Mouse (Mus musculus): ENCODE measurements around the gene Clcnka. TPM values are rescaled to one million over a fixed set of nuclear protein-coding genes. Genes with fewer than 3 reads are reported as not detected.

Gene Clcnka
- total and polyA plus RNA-seq, 3 experiments: not detected

DNA sequence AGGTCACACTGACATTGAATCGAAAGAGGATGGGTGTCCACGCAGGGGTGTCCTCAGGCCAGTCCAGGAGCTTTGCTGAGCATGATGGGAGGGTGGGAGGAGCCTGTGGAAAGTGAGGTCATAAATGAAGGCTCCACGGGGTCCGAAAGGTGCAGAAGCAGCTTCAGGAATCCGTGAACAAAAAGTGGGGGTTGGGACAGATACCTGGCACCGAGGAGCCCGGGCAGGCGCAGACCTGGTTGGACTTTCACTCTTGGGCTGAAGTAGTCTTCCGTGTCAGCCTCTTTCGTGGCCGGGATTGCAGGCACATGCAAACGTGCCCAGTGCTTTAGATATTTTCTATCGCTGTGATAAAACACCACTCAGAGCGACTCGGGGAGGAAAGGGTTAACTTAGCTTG lies 1.6 kb upstream of the Clcnka start:
- TF ChIP-seq HCFC1 (IDR thresholded peaks at IDR 0.05; ENCODE audit: low read depth, low read length) (no peak), ZC3H11A (IDR thresholded peaks at IDR 0.05; ENCODE audit: low read depth, low read length) (no peak), MXI1 (IDR thresholded peaks at IDR 0.05; ENCODE audit: low read depth, low read length) (no peak), BHLHE40 (IDR thresholded peaks at IDR 0.05; ENCODE audit: borderline replicate concordance, low read depth, low read length) (no peak), E2F4 (IDR thresholded peaks at IDR 0.05; ENCODE audit: borderline replicate concordance, low read depth, low read length) (no peak), MAZ (IDR thresholded peaks at IDR 0.05; ENCODE audit: low read depth, low read length) (no peak), NELFE (IDR thresholded peaks at IDR 0.05; ENCODE audit: low read depth, low read length) (no peak)
- no peaks in the 10 kb centered on the region for H3K9me3 ChIP-seq (replicated peaks; ENCODE audit: insufficient read depth, low read length)
- no peak overlapping the region for H3K9ac ChIP-seq (ENCODE audit: control insufficient read depth, low read depth, low read length, poor library complexity, severe bottlenecking)
- H3K27ac ChIP-seq (ENCODE audit: control insufficient read depth, low read depth, low read length): no peak overlapping the region
- no peak overlapping the region for H3K4me3 ChIP-seq (ENCODE audit: control insufficient read depth in 1 of 2, insufficient read depth in 1 of 2, low read depth in 2 of 2, low read length in 2 of 2)
- H3K4me1 ChIP-seq (ENCODE audit: control insufficient read depth in 1 of 2, insufficient read depth in 2 of 2, low read length in 2 of 2): no peaks in the 10 kb centered on the region
- DNase-seq (ENCODE audit: low read depth, low spot score): no peak
- peaks cover 0 to 3% of the 10 kb centered on the region in 2 experiments; a peak in 2 of 4 replicates for H3K27me3 ChIP-seq (ENCODE audit: control insufficient read depth in 1 of 2, insufficient read depth in 2 of 2, low read length in 2 of 2)
- no peaks in the 10 kb centered on the region for H3K36me3 ChIP-seq (ENCODE audit: control insufficient read depth in 1 of 2, insufficient read depth in 2 of 2, low read length in 2 of 2)
- no peaks in the 10 kb centered on the region for H3K79me2 ChIP-seq (ENCODE audit: control insufficient read depth, insufficient read depth, low read length, poor library complexity)

GRCm38 (mm10) chr4:141397861-141398260 lies 663 bp downstream of the Clcnka start:
- H3K9ac ChIP-seq (ENCODE audit: control insufficient read depth, low read depth, low read length, poor library complexity, severe bottlenecking): no peak overlapping the region
- TF ChIP-seq USF2 (IDR thresholded peaks at IDR 0.05; ENCODE audit: borderline replicate concordance in 1 of 2, insufficient read depth in 1 of 2, low read depth in 1 of 2, low read length in 2 of 2) (no peak), SIN3A (IDR thresholded peaks at IDR 0.05; ENCODE audit: low read length) (no peak), JUND (IDR thresholded peaks at IDR 0.05; ENCODE audit: low read depth, low read length) (no peak), HCFC1 (IDR thresholded peaks at IDR 0.05; ENCODE audit: low read depth, low read length) (no peak), NELFE (IDR thresholded peaks at IDR 0.05; ENCODE audit: low read depth, low read length) (no peak), TAL1 (IDR thresholded peaks at IDR 0.05; ENCODE audit: low read length) (no peak), GABPA (IDR thresholded peaks at IDR 0.05; ENCODE audit: low read depth, low read length) (no peak), MAFK (IDR thresholded peaks at IDR 0.05; ENCODE audit: borderline replicate concordance, low read depth, low read length) (no peak), EP300 (IDR thresholded peaks at IDR 0.05; ENCODE audit: low read depth in 1 of 2, low read length in 2 of 2) (no peak), E2F4 (IDR thresholded peaks at IDR 0.05; ENCODE audit: borderline replicate concordance, low read depth, low read length) (no peak), SMC3 (IDR thresholded peaks at IDR 0.05; ENCODE audit: low read depth, low read length) (no peak), ZKSCAN1 (IDR thresholded peaks at IDR 0.05; ENCODE audit: low read depth, low read length) (no peak), POLR2AphosphoS5 (IDR thresholded peaks at IDR 0.05; ENCODE audit: borderline replicate concordance, low read depth, low read length) (no peak), BHLHE40 (IDR thresholded peaks at IDR 0.05; ENCODE audit: borderline replicate concordance, low read depth, low read length) (no peak), USF1 (IDR thresholded peaks at IDR 0.05; ENCODE audit: low read depth, low read length) (no peak), GATA1 (IDR thresholded peaks at IDR 0.05; ENCODE audit: low read depth, low read length) (no peak), POLR2AphosphoS2 (IDR thresholded peaks at IDR 0.05; ENCODE audit: low read length) (no peak), ZMIZ1 (IDR thresholded peaks at IDR 0.05; ENCODE audit: low read depth, low read length) (no peak)
- no peak for DNase-seq (ENCODE audit: low read depth, low spot score)
- H3K27me3 ChIP-seq (ENCODE audit: control insufficient read depth in 1 of 2, insufficient read depth in 2 of 2, low read length in 2 of 2): peaks cover 0 to 3% of the 10 kb centered on the region in 2 experiments; a peak in 2 of 4 replicates
- H3K27ac ChIP-seq (ENCODE audit: control insufficient read depth, low read depth, low read length): no peak overlapping the region
- no peaks in the 10 kb centered on the region for H3K4me1 ChIP-seq (ENCODE audit: control insufficient read depth in 1 of 2, insufficient read depth in 2 of 2, low read length in 2 of 2)
- H3K9me3 ChIP-seq (replicated peaks; ENCODE audit: insufficient read depth, low read length): no peaks in the 10 kb centered on the region
- H3K36me3 ChIP-seq (ENCODE audit: control insufficient read depth in 1 of 2, insufficient read depth in 2 of 2, low read length in 2 of 2): no peaks in the 10 kb centered on the region
- no peak overlapping the region for H3K4me3 ChIP-seq (ENCODE audit: control insufficient read depth in 1 of 2, insufficient read depth in 1 of 2, low read depth in 2 of 2, low read length in 2 of 2)
- H3K79me2 ChIP-seq (ENCODE audit: control insufficient read depth, insufficient read depth, low read length, poor library complexity): no peaks in the 10 kb centered on the region

Data from MEL (cell line).